Mouse (Mus musculus): ENCODE measurements around the gene Mthfd2l. TPM values are rescaled to one million over a fixed set of nuclear protein-coding genes. Genes with fewer than 3 reads are reported as not detected.
A peak's percentile ranks its signal among the peaks of the same experiment; 100 is the strongest.

Mthfd2l gene
- polyA plus RNA-seq, 1 experiment from 2014 or later, result 49.7 TPM

DNA sequence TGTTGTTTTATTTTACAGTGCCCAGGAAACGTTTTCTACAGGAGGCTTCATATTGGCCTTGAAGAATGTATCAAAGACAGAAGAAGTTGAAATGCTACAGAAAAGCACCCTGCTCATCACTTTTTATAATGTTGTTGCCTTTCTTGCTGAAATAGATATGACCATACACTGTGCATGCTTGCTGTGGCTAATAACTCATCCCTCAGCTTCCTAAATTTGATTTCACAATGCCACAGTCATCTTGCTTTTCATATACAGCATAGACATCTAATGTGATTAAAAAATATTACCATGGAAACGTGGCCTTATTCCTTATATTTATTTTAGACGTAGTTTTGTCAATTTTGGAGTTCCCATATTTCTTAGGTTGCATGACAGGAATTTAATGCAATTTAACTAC lies 33.5 kb upstream of the Mthfd2l start:
- DNase-seq (ENCODE audit: low spot score) (no peak), ATAC-seq (replicated peaks; ENCODE audit: low FRiP score, low TSS enrichment, low read depth) (no peak)
- Histone ChIP-seq H3K4me1 (replicated peaks; ENCODE audit: control insufficient read depth, insufficient read depth, low read length) (no peaks in the 10 kb centered on the region), H3K36me3 (ENCODE audit: control insufficient read depth, insufficient read depth, low read length) (no peaks in the 10 kb centered on the region), H3K27ac (ENCODE audit: low read depth) (no peak overlapping the region), H3K9ac (ENCODE audit: low read length) (no peak overlapping the region), H3K27me3 (replicated peaks; ENCODE audit: control insufficient read depth, insufficient read depth, low read length) (no peaks in the 10 kb centered on the region), H3K4me3 (ENCODE audit: low read depth, low read length) (no peak overlapping the region), H3K4me2 (ENCODE audit: low read length) (no peak overlapping the region), H3K9me3 (ENCODE audit: control insufficient read depth, low read length) (no peaks in the 10 kb centered on the region)
- WGBS, result 75% methylated on average over 3 of the region's 3 CpGs

DNA sequence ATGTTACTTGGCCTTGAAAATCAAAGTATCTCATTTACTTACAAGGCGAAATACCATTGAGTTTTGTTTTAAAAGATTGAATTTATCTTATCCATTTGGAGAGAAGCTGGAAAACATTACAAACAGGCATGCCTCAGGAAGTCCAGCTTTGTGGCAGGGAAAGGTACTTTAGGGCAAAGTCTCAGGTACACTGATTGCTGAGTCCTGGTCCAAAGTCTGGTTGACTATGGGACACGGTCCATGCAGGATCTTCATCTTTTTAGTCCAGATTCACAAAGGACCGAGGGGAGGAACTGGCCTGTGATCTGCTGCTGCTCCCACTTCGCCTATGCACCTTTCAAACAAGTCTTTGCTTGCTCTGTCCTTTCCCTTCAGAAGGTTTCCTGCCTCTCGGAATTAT lies 31.6 kb upstream of the Mthfd2l start:
- DNase-seq (ENCODE audit: low spot score) (no peak), ATAC-seq (replicated peaks; ENCODE audit: low FRiP score, low TSS enrichment, low read depth) (no peak)
- no peaks in the 10 kb centered on the region; the same call in 1 of the 2 replicates for H3K27me3 ChIP-seq (replicated peaks; ENCODE audit: control insufficient read depth, insufficient read depth, low read length)
- no peaks in the 10 kb centered on the region for H3K9me3 ChIP-seq (ENCODE audit: control insufficient read depth, low read length)
- H3K36me3 ChIP-seq (ENCODE audit: control insufficient read depth, insufficient read depth, low read length), result no peaks in the 10 kb centered on the region
- WGBS, result 89% methylated on average over 5 of the region's 5 CpGs
- no peak overlapping the region for H3K9ac ChIP-seq (ENCODE audit: low read length)
- 0 out of 2 replicates have a peak, but pooled peaks cover 5% of the 10 kb centered on the region for H3K4me1 ChIP-seq (replicated peaks; ENCODE audit: control insufficient read depth, insufficient read depth, low read length)
- H3K4me2 ChIP-seq (ENCODE audit: low read length), result no peak overlapping the region
- no peak overlapping the region for H3K4me3 ChIP-seq (ENCODE audit: low read depth, low read length)
- no peak overlapping the region for H3K27ac ChIP-seq (ENCODE audit: low read depth)

DNA sequence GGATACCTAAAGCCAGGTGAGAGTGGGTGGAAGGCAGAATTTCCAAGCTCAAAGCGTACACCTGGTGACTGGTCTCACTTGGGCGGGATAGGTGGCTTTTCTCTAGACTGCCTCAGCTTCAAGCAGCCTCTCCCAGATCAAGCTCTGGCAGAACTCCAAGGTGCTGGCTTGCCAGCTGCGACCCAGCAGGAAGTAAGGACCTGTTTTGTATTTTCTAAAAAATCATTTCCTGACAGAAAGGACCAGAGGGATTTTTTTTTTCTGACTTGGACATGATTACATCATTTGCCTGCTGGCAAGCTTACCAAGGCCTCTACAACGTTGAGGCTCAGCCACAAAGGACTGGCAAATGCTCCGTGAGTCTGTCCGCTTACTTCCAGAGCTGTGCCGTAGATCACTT lies 30.8 kb upstream of the Mthfd2l start:
- ATAC-seq (replicated peaks; ENCODE audit: low FRiP score, low TSS enrichment, low read depth) (no peak), DNase-seq (ENCODE audit: low spot score) (peak; percentile 52)
- Histone ChIP-seq H3K4me1 (replicated peaks; ENCODE audit: control insufficient read depth, insufficient read depth, low read length) (0 out of 2 replicates have a peak, but pooled peaks cover 5% of the 10 kb centered on the region), H3K27ac (ENCODE audit: low read depth) (no peak overlapping the region), H3K36me3 (ENCODE audit: control insufficient read depth, insufficient read depth, low read length) (no peaks in the 10 kb centered on the region), H3K27me3 (replicated peaks; ENCODE audit: control insufficient read depth, insufficient read depth, low read length) (no peaks in the 10 kb centered on the region; the same call in 1 of the 2 replicates), H3K4me2 (ENCODE audit: low read length) (no peak overlapping the region), H3K9ac (ENCODE audit: low read length) (no peak overlapping the region), H3K4me3 (ENCODE audit: low read depth, low read length) (no peak overlapping the region), H3K9me3 (ENCODE audit: control insufficient read depth, low read length) (no peaks in the 10 kb centered on the region)
- WGBS, result 52% methylated on average over 7 of the region's 7 CpGs

DNA sequence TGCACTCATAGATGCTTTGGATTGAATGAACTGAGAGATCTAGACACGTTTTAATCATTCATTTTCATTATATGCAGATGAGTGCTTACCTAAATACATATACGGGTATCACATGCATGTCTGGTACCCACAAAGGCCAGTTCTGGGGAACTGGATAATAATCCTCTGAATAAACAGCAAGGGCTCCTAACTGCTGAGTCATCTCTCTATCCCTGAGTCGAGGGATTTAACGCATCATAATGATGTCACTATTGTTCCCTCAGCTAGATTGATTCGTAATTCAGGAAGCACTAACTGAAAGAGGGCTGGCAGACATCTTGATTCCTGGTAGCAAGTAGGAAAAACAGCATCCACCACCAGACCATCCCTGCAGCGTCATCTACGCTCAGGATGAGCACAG lies 30.2 kb upstream of the Mthfd2l start:
- DNase-seq (ENCODE audit: low spot score) (no peak), ATAC-seq (replicated peaks; ENCODE audit: low FRiP score, low TSS enrichment, low read depth) (no peak)
- 72% methylated on average over 7 of the region's 7 CpGs for whole genome bisulfite sequencing

DNA sequence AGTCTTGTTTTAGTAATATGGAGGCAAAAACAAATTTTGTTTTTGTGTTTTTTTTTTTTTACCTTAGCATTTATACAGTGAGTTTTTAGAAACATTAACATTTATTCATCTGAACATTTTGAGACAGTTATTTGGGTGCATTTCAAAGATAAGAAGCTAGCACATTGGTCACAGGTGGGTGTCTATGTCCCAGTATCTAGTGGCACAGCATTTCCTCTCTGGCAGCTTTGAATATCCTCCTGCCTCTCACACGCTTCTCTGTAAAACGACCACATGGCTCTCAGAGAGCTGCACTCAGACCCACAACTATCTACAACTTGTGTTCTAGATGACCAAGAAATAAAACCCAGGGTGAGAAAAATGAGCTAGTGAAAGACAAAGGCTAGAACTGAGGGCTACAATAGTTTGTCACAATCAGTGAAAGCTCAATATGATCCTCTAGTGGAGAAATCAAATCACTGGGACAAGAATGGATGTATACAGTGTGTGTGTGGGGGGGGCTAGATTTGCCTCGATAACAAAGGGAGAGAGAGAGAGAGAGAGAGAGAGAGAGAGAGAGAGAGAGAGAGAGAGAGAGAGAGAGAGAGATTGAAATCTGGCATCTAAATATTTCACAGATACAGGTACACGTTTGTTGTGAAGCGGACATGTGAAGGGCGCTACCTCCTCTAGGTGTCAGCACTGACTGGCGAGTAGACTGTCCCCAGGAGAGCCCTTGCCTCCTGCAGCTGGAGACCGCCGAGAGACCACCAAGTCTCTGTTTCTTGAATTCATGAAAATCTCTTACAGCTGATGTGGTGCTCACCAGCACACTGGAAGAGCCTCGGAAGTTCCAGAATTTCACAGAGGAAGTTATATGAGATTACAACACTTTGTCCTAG lies 28.3 kb upstream of the Mthfd2l start:
- no peak overlapping the region for H3K9ac ChIP-seq (ENCODE audit: low read length)
- no peaks in the 10 kb centered on the region for H3K36me3 ChIP-seq (ENCODE audit: control insufficient read depth, insufficient read depth, low read length)
- peak overlapping the region; percentile 28; the same call in 1 of the 2 replicates for H3K4me3 ChIP-seq (ENCODE audit: low read depth, low read length)
- H3K9me3 ChIP-seq (ENCODE audit: control insufficient read depth, low read length), result no peaks in the 10 kb centered on the region
- H3K27me3 ChIP-seq (replicated peaks; ENCODE audit: control insufficient read depth, insufficient read depth, low read length), result no peaks in the 10 kb centered on the region; the same call in 1 of the 2 replicates
- ATAC-seq (replicated peaks; ENCODE audit: low FRiP score, low TSS enrichment, low read depth), result 0 out of 2 replicates have a peak, but pooled peaks have one; percentile 33
- no peak overlapping the region for H3K27ac ChIP-seq (ENCODE audit: low read depth)
- H3K4me2 ChIP-seq (ENCODE audit: low read length), result peak overlapping the region; percentile 68
- WGBS, result 10% methylated on average over 10 of the region's 10 CpGs
- peak; percentile 53 for DNase-seq (ENCODE audit: low spot score)
- 0 out of 2 replicates have a peak, but pooled peaks cover 5% of the 10 kb centered on the region for H3K4me1 ChIP-seq (replicated peaks; ENCODE audit: control insufficient read depth, insufficient read depth, low read length)

More for the DNA sequence above, 30.2 kb upstream of the Mthfd2l start:
- H3K4me1 ChIP-seq (replicated peaks; ENCODE audit: control insufficient read depth, insufficient read depth, low read length), result 0 out of 2 replicates have a peak, but pooled peaks cover 5% of the 10 kb centered on the region
- no peak overlapping the region for H3K9ac ChIP-seq (ENCODE audit: low read length)
- no peak overlapping the region for H3K4me3 ChIP-seq (ENCODE audit: low read depth, low read length)
- no peak overlapping the region for H3K4me2 ChIP-seq (ENCODE audit: low read length)
- no peaks in the 10 kb centered on the region; the same call in 1 of the 2 replicates for H3K27me3 ChIP-seq (replicated peaks; ENCODE audit: control insufficient read depth, insufficient read depth, low read length)
- H3K9me3 ChIP-seq (ENCODE audit: control insufficient read depth, low read length), result no peaks in the 10 kb centered on the region
- no peaks in the 10 kb centered on the region for H3K36me3 ChIP-seq (ENCODE audit: control insufficient read depth, insufficient read depth, low read length)
- no peak overlapping the region for H3K27ac ChIP-seq (ENCODE audit: low read depth)

DNA sequence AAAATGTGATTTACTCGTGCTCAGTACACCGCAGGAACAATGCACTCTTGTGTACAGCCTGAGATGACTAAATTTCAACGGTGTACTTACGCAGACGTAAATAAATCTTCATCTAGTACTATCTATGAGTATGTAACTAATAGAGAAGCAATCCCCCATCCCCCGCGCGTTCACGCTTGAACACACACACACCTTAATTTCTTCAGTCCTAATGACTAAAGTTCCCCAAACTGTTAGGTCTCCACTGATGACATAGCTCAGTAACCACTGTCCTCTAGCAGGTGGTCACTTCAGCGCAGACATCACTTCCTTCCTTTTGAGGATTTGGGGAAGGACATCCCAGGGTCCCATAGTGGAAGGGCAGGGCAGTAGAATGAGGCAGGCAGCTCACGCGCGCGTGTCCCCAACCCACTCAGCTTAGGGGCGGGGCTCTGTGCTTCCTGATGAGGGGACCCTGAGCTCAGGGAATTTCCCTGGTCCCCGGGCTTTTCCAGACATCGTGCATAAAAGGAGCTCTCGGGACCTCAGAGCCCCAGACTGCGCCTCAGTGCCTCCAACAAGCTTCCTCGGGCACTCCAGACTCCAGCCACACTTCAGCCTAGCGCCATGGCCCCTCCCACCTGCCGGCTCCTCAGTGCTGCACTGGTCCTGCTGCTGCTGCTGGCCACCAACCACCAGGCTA lies 27.4 kb upstream of the Mthfd2l start, which contains the start of gene Cxcl2:
TSS of gene Cxcl2 (plus strand) at position 533 of the 682 bp plus-strand sequence.
- Histone ChIP-seq H3K4me2 (ENCODE audit: low read length) (peak within 1 kb of the TSS; percentile 68), H3K27me3 (replicated peaks; ENCODE audit: control insufficient read depth, insufficient read depth, low read length) (no peaks in the 10 kb centered on the region; the same call in 1 of the 2 replicates), H3K9me3 (ENCODE audit: control insufficient read depth, low read length) (no peaks in the 10 kb centered on the region), H3K36me3 (ENCODE audit: control insufficient read depth, insufficient read depth, low read length) (no peaks in the 10 kb centered on the region), H3K4me1 (replicated peaks; ENCODE audit: control insufficient read depth, insufficient read depth, low read length) (0 out of 2 replicates have a peak, but pooled peaks cover 5% of the 10 kb centered on the region), H3K4me3 (ENCODE audit: low read depth, low read length) (peak within 1 kb of the TSS; percentile 28), H3K27ac (ENCODE audit: low read depth) (no peak within 1 kb of the TSS), H3K9ac (ENCODE audit: low read length) (no peak within 1 kb of the TSS)
- ATAC-seq (replicated peaks; ENCODE audit: low FRiP score, low TSS enrichment, low read depth), result peak; percentile 63; the same call in 1 of the 2 replicates
- 8% methylated on average over 22 of the region's 22 CpGs for WGBS
- peak; percentile 54 for DNase-seq (ENCODE audit: low spot score)

DNA sequence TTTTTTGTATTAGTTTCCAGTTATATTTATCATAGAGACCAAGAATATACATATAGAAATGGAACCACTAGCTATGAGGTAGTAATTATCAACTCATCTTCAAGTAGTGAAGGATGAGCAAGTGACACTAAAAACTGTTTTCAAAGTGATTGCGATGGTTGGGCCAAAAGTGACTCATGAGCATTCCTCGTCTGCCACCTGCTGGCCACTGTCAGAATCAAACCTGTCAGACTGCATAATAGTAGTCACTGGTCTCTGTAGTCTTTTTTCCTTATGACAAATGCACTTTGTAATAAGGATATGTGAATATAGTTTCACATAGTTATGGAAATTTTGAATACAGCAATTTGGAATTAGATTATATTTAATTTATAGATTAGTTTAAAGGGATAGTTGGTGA lies 21.9 kb upstream of the Mthfd2l start:
- Histone ChIP-seq H3K27ac (ENCODE audit: low read depth) (no peak overlapping the region), H3K27me3 (replicated peaks; ENCODE audit: control insufficient read depth, insufficient read depth, low read length) (no peaks in the 10 kb centered on the region), H3K4me3 (ENCODE audit: low read depth, low read length) (no peak overlapping the region), H3K4me2 (ENCODE audit: low read length) (no peak overlapping the region), H3K9ac (ENCODE audit: low read length) (no peak overlapping the region), H3K36me3 (ENCODE audit: control insufficient read depth, insufficient read depth, low read length) (no peaks in the 10 kb centered on the region), H3K4me1 (replicated peaks; ENCODE audit: control insufficient read depth, insufficient read depth, low read length) (no peaks in the 10 kb centered on the region), H3K9me3 (ENCODE audit: control insufficient read depth, low read length) (no peaks in the 10 kb centered on the region)
- peak; percentile 88 for DNase-seq (ENCODE audit: low spot score)
- no peak for ATAC-seq (replicated peaks; ENCODE audit: low FRiP score, low TSS enrichment, low read depth)
- WGBS, result 1% methylated on average over 2 of the region's 2 CpGs

DNA sequence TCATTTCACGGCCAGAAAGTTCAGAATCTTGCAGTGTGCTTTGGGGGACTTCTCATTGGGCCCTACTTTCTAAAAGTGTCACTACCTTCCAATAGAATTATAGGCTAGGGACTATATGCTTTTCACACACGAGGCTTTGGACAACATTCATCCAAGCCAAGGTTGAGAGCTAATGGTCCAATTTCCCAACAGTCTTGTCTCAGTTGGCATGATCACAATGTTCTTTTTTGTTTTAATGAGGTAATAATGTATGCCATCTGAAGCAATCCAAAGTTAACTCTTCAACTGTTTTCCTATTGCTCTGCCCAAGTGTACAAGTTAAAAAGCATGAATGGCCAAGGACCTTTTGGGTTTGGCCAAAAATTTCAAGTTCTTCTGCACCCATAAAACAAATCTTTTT lies 11.4 kb upstream of the Mthfd2l start:
- no peaks in the 10 kb centered on the region for H3K4me1 ChIP-seq (replicated peaks; ENCODE audit: control insufficient read depth, insufficient read depth, low read length)
- no peaks in the 10 kb centered on the region for H3K36me3 ChIP-seq (ENCODE audit: control insufficient read depth, insufficient read depth, low read length)
- H3K9ac ChIP-seq (ENCODE audit: low read length), result no peak overlapping the region
- 86% methylated on average over 2 of the region's 2 CpGs for WGBS
- ATAC-seq (replicated peaks; ENCODE audit: low FRiP score, low TSS enrichment, low read depth) (no peak), DNase-seq (ENCODE audit: low spot score) (no peak)
- H3K27me3 ChIP-seq (replicated peaks; ENCODE audit: control insufficient read depth, insufficient read depth, low read length), result no peaks in the 10 kb centered on the region
- no peak overlapping the region for H3K4me2 ChIP-seq (ENCODE audit: low read length)
- no peak overlapping the region for H3K4me3 ChIP-seq (ENCODE audit: low read depth, low read length)
- no peak overlapping the region for H3K27ac ChIP-seq (ENCODE audit: low read depth)
- no peaks in the 10 kb centered on the region for H3K9me3 ChIP-seq (ENCODE audit: control insufficient read depth, low read length)
